Mouse (Mus musculus): ENCODE measurements around the gene St3gal4.
"Not testable (repeated sequence)": the region's sequence is repeated elsewhere in the genome, so short reads cannot be mapped to it uniquely, and the experiment has no call there.

The St3gal4 gene

DNA sequence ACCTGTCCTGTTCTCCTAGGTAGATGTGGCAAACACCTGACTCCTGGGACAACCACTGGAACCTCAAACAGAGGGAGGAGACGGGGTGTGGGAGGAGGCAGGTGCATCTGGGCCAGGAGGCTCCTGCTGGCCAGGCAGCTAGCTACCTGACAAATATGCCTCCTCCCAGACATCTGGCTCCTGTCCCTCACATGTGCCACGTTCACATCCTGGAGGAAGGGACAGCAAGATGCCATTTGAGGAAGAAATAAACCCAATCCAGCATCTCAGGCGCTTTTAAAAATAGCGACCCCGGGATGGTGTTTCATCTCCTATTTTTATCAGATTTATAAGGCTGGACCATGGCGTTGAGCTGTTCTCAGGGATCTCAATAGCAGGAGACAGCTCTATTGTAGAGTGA, at the start of gene St3gal4:
Gene St3gal4 (minus strand): TSS at position 101 of the 400 bp plus-strand sequence.
- no peak for DNase-seq (ENCODE audit: low spot score in 2 of 2)

DNA sequence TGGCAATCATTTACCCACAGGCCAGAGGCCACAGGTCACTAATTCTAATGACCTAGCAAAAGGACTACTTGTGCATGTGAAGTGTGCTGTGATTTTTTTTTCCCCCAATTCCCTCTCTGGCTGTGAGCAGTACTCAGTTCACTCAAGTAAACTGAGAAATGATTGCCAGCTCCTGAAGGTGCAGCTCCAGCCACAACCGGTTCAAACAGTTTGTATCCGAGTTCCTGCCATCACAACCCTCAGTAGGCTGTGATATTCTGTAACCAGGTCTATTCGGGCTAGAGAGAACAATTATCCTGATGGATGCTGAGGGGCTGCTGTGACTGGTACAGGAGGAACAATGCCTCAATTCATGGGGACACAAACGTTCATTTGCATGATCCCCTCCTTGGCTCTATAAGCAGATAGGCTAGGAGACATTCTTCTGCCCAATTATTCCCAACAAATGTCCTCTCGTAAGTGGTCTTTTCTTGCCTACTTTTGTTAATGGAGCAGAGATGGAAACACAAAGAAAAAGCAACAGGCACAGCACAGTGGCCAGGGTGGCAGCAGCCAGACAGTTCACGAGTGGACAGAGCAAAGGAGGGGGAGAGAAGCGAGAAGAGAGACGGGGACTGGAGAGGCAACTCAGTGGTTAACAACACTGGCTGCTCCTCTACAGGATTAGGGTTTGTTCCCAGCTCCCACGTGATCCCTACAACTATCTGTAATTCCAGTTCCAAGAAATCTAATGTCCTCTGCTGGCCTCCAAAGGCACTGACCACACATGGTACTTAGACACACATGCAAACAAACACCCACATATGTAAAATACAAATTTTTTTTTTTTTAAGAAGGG, 47.9 kb upstream of the St3gal4 start:
- no peak for DNase-seq (ENCODE audit: low spot score in 2 of 2)

DNA sequence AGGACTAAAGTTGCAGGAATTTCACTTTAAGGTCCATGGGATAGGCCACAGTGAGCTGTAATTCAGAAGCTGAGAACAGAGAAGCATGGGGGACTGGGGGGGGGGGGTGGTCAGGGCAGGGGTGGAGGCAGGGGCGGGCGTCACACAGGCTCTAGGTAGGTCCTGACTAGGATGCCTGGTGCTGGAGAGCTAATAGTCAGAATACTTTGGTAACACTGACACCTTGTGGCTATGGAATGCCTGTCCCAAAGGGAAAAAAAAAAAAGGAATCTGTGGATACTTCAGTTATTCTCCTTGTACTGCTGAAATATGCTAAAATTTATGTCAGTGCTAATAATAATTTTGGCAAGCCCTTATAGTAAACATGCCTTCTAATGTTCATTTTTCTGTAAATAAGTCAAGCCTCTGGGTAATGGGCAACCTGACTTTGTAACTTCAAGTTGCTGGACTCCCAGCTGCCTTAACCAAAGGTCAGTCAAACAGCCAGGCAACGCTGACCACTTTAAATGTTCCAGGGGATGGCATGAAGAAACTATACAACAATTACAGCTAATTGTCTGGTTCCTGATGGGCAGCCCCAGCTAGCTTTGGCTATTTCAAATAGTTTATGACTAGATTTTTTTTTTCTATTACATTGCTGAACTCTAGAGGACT, 47.2 kb upstream of the St3gal4 start:
- no peak for DNase-seq (ENCODE audit: low spot score in 2 of 2)

DNA sequence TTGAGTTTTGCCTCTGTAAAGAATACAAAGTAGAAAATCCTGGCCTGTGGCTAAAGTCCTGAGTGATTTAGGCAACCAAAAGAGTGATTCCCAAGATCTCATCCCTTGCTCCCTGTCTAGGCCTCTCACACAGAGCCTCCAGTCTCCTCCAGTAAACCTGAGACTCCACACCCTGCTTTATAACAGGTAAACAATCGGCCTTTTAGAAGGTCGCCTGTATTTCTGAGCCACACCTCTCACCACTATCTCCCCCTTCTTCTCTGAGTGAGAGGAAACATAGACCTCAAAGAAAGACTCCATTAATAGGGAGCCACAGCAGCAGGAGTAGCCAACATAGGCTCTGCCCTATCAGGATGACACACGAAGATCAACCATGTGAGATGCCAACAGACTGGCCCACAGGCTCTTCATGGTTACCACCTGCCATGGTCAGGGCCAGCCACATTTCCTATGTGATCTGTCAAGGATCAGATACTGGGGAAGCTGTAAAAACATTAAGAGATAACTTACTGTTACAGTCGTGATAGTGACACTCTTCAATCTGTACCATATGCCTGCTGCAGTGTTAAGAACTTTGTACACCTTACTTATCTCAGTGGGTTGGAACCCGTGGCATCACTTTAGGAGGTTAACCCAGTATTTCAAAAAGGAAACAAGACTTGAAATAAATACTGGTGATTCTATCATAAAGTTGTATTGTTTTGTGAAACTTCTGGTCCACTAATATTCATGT, 45.2 kb upstream of the St3gal4 start:
- DNase-seq (ENCODE audit: low spot score in 2 of 2), result no peak

DNA sequence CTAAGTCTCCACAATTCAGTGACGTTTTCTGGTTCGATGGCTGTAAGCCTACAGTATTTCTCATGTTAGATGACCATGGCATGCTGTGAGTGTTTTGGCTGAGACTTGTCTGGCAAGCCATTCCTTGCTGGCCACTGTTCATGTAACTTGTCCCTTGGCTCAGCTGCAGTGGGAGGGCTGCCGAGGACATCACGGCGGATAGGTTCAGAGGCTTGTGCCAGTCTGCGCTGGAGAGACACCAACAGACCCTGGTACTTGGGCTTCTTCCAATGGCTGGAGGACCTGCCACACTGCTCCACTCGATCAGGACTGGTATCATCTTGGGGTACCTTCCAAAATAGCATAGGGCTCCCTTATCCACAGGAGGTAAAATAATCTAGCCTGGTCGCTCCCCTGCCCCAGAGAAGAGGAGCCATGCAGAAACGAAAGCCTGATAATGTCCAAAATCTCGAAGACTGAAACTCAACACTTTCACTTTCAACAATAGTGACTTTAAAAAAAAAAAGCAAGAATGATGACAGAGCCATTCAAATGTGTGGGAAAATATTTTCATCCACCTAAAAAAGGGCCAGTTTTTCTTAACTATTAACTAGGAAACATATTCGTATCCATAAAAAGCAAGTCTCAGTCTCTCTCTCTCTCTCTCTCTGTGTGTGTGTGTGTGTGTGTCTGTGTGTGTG, 44.1 kb upstream of the St3gal4 start:
- no peak for DNase-seq (ENCODE audit: low spot score in 2 of 2)

DNA sequence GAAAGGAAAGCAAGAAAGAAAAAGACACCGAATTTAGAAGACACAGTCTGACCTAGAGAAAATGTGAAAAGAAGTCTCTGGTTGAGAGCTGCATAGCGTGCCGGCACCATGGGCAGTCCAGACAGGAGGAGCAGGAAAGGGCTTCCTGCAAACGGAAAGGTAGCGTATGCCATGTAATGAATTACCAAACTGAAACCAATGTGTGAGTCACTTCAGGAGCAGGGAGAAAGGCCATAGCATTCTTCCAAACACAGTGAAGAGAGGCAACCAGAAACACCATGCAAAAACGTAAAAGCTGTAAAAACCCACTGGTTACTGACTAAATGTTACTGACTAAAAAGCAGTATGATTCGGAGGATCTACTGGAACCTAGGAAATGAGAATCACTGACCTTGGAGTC, 42.7 kb upstream of the St3gal4 start:
- no peak for DNase-seq (ENCODE audit: low spot score in 2 of 2)

DNA sequence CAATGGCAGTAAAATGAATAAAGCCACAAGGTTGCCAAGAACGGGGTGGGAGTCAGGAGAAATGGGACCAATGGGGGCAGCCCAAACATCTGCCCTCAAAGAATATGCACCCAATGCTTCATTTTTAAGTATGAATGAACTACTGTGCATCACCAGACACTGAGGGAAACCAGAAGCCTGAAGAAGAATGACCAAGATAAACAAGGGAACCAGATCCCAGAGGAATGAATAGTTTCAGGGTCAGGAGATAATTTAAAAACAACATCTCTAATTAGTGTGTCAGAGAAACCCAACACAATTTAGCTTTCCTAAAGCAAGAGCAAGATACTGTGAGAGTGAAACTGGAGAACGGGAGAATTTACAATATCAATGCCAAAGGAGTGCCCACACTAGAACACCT, 41.6 kb upstream of the St3gal4 start:
- no peak for DNase-seq (ENCODE audit: low spot score in 2 of 2)

DNA sequence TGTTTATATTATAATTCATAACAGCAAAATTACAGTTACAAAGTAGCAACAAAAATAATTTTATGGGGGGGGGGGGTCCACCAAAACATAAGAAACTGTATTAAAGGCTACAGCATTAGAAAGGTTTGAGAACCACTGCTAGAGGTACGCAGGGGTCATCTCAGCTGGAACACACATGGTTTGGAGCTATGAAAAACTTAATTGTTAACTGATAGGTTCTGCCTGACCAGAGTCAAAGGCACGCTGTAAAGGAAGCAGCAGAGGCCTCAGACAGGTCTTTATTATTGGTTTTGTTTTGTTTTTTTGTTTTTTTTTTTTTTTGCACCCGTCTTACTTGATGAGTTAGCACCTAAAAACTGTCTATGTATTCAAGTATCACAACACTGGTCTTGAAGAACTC, 39.4 kb upstream of the St3gal4 start:
- DNase-seq (ENCODE audit: low spot score in 2 of 2), result no peak

DNA sequence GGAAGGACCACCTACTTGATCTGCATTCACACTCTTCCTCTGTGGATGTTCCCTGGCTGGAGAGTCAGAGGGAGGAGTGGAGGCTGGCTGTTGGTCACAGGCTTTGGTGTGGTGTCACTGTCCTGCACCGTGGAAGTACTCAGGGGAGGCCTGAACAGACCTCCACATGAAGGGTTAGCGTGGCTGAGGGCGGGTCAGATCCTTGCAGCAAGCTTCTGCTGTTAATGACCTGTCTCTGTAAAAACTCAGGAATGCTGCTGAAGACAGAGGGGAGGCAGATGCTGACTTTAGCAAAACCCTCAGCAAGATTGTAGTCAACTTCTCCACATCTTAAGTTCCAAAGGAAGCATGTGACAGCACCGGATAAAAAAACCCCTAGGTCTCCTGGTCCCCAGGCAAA, 37.8 kb upstream of the St3gal4 start:
- no peak for DNase-seq (ENCODE audit: low spot score in 2 of 2)

DNA sequence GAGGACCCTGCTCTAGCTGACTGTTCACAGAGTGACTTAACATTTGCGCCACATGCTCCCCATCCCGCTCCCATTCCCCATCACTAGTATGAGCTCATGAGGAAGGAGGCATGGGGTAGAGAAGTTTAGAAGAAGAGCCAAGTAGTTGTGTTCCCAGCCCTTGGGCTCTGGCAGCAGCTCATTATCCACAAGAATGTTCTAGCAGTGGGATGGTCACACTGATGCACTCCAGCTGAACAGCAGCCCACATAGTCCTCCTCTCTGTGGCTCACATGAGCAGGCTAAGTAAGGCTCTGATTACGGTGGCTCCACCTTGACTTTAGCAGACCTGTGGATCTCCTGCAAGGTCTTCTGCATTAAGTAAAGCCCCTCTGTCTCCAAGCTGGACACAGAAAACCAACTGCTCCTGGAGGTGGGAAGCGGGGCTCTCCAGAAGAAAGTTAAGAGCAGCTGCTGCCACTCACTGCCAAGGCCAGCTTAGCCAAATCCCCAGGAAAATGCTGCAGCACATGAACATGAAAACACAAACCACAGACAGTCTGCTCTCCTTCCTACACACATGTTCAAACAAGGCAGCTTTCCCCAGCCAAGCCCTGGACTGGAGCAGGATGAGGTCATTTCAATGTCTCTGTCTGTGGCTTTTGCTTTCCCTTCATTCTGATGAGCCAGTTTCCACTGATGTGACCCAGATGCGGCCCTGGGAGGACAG, 37.1 kb upstream of the St3gal4 start:
- no peak for DNase-seq (ENCODE audit: low spot score in 2 of 2)

DNA sequence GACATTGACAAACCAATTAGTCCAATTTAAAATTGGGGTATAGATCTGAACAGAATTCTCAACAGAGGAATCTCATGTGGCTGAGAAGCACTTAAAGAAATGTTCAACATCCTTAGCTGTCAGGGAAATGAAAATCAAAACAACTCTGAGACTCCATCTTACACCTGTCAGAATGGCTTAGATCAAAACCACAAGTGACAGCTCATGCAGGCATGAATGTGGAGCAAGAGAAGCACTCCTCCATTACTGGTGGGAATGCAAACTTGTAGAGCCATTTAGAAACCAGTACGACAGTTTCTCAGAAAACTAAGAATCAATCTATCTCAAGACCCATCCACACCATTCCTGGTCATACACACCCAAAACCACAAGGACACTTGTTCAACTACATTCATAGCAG, 33.9 kb upstream of the St3gal4 start:
- no peak for DNase-seq (ENCODE audit: low spot score in 2 of 2)

DNA sequence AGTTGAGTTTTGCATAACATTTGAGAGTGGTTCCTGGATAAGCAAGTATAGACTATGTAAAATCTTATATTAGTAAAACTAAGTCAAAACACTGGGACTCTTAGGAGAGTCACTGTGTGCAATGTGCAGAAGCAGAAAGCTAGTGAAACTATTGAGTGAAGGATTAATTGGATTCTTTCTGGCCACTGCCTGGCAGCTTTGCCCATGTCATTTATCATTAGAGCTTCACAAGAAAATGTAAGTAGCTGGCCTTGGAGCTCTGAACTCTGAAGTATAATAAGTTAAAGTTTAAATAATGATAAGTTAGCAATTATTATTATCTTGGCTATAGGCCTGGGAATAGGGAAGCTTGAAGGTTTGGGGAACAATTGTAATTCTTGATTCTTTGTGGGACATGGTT, 29.8 kb upstream of the St3gal4 start:
- DNase-seq (ENCODE audit: low spot score in 2 of 2), result not testable (repeated sequence)

DNA sequence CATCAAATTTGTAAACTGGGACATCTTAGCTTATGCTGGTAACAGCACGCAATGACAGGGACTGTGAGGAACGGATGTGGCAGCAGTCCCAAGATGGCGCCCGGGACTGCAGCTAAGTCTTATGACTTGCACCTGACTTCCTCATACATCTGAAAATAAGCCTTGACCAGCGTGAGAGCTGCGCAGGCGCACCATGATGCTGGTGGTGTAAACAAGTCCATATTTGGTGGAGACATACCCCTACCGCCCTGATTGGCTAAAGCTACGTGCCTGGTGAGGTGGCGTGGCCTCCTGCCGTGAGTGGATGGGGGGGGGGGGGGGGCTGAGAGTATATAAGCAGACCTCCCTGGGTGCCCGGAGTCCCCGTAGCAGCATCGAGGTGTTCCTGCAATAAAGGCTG, 28.2 kb upstream of the St3gal4 start:
- DNase-seq (ENCODE audit: low spot score in 2 of 2), result not testable (repeated sequence)

DNA sequence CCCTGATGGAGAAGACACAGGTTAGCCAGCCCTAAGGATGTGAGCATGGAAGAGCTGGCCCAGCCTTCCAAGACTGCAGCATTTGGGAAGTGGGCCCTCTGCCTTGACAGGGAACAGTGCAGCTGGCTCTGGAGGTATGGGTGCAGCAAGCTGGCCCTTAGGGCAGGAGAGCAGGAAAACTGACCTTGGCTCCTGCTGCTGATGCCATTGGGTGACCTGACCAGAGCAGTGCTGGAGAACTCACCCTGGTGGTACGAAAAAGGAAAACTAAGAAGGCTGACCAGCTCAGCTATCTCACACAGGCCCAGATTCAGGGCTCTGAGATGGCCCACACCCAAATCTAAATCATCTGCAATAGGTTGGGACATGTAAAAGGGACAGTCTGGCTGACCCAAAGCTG, 26.8 kb upstream of the St3gal4 start:
- DNase-seq (ENCODE audit: low spot score in 2 of 2), result no peak

DNA sequence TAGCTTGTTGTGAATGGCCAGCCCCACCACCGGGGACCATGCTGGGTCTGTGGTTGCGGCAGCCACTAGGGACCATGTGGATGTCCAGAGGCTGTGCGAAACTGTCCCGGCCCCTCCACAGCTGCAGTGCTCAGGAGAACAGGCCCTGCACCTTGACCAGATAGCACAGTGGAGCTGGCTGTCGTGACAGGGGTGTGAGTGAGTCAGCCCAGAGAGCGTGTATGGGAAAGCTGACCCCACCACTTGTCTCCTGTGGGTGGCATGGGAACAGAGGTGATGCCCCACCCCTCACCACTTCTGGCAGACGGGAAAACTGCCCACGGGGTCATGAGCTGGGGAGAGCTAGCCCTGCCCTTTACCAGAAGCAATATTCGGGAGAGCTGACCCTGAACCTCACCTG, 26.1 kb upstream of the St3gal4 start:
- DNase-seq (ENCODE audit: low spot score in 2 of 2), result no peak

DNA sequence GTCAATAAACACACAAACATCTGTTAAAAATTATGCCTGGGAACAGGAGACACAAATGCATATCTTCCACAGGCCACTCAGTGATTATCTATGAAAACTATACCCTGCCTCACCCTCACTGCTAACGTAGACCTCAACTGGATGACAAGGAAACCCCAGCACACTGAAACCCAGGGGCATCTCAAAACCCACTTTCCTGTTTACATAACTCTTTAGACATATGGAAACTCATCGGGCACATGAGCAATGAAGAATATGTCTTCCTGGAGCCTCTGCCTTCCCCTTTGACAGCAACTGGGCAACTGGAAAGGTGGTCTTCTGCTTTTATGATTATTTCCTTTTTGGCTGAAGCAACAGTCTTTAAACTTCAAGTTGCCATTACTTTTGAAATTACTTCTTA, 23.2 kb upstream of the St3gal4 start:
- no peak for DNase-seq (ENCODE audit: low spot score in 2 of 2)

DNA sequence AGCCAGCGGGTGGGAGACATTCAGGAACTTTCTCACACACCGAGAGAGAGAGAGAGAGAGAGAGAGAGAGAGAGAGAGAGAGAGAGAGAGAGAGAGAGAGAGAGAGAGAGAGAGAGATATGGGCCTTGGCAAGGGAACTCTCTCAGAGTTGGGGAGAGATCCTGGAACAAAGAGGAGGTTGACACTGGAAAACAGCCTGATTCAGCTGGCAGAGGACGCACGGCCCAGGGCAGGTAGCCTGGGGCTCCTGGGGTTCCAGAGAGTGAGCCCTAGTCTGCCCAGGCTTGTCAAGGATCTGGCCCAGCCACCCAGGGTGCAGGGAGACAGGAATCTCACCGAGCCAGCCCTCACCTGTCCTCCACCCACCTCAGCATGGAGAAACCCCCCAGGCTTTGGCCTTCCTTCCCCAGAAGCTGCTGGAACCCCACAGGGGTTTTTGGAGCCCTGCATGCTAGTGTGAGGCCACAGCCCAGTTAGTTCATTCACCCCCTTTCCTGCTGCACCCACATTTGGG, 20.2 kb upstream of the St3gal4 start:
- no peak for DNase-seq (ENCODE audit: low spot score in 2 of 2)

DNA sequence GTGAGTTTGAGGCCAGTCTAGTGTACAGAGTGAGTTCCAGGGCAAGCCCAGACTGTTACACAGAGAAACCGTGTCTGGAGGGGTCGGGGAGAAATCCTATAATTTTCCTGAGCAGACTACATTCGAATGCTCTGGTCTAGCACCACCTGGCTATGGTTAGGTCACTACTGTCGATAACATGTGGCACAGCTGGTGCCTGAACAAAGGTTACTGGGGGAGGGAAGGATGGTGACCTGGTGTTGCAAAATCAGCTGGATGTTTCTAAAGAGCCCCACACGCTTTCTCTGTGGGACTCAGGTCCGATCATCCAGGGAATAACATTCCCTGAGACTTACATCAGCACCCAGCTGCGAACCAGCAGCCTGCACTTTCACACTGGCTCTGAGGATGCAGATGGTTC, 19.0 kb upstream of the St3gal4 start:
- no peak for DNase-seq (ENCODE audit: low spot score in 2 of 2)

DNA sequence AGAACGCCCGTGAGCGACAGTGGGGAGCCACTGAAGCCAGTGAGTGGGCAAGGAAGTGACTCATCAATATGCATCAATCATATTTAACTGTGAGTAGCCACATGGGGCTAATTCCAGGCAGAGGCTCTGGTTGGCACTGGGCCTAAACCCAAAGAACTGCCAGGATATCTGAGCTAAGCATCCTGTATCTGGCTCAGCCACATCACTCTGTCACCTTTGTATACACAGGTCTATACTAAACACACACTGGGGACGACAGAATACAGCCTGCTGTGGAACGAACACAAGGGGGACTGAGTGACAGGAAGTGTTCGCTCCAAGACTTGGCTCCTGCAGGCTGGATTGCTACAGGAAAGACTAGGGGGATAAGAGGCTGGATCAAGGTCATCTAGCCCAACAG, 16.5 kb upstream of the St3gal4 start:
- DNase-seq (ENCODE audit: low spot score in 2 of 2), result no peak

DNA sequence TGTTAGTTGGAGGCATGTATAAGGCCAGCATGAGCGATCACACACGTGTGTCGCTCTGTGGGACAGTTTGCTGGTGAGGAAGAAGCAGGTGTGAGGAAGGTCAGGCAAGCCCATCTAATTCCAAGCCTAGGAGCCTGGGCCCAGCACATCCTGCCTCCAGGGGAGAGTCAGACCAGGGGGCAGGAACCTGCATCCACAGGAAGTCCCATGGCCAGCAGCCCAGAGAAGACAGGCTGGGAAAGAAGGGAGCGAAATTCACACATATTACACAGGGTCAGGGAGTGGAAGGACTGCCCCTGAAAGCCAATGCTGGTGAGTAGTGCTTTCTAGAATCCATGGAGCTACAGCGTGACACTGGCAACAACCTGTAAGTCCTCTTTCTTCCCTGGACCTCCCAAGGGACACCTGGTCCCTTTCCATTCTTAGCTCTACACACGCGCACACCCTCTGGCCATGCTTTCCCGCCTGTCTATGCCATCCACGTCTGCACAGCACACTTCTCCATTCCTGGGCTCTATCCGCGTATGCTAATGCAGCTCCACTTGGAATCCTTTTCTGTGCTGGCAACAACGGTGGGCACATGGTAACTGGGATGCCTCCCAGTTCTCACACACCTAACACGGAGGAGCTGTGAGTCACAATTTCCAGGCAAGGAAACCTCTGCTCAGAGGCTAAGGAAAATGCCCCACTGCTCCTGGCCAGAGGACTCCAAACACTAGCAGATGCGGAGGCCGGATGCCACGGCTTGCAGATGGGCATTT, 12.7 kb upstream of the St3gal4 start:
- DNase-seq (ENCODE audit: low spot score in 2 of 2), result no peak

DNA sequence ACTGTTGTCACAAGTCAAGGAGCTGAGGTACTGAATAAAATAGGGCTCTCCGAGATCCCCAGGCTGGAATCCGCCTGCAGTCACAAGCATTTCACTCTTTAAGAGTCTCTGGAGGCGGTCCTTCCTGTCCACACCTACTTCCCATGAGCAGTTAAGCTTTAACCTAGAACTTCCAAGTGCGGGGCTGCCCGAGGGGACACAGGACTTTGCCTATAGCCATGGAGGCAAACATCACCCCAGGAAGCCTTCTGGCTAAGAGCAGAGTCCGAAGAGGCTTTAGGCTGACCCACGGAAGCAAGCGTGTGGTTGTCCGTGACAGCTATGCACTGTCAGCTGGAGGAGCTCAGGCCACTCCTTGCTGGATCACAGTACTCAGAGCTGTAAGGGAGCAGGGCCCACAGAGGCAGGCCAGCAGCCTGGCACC, 9.9 kb upstream of the St3gal4 start:
- DNase-seq (ENCODE audit: low spot score in 2 of 2), result no peak

All from thymus, postnatal 10 days (tissue).